Mouse (Mus musculus) right cerebral cortex, postnatal 25 days (tissue): ENCODE measurements at regions not wholly inside any gene's neighbourhood (a gene's known extent, or its start where the extent isn't known, plus 50 kb on each side); places are given as distances from the start of the nearest gene placed in this dataset.
A peak's percentile ranks its signal among the peaks of the same experiment; 100 is the strongest.
"Not testable (repeated sequence)": the region's sequence is repeated elsewhere in the genome, so short reads cannot be mapped to it uniquely, and the experiment has no call there.

Experiments used
- DNase-seq: peaks from one replicate; pipeline ENCODE4 v3.0.0; 2022

DNA sequence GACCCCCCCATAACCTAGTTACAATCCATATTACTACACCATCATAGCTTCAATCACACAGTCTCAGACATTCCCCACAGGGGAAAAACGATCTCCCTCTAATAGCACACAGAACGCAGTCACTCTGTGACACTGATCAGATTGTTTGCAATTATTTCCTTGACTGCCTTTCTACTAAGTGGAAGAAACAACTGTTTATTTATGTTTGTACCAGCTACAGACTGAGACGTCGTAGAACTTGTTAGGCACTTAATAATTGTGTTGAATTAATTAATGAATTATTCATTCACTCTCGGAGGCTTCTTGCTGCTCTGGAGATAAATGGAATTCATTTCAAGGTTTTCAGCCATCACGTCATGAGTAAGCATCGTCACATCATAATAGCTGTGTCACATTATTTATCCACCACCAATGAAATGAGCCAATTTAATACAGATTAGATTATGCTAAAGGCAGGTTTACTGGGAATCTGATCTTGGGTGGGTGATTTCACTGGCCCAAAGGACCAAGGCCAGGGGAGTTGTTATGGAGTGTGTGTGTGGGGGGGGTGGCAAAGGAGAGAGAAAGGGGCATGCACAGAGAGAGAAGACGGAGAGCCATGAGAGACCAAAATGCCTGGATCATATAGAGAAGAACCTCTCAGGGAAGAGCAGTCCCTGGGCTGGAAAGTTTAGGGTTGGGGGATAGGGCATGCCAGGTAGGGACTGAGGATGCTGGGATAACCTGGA lies 355.7 kb upstream of the Zwint start:
- DNase-seq, result no peak

DNA sequence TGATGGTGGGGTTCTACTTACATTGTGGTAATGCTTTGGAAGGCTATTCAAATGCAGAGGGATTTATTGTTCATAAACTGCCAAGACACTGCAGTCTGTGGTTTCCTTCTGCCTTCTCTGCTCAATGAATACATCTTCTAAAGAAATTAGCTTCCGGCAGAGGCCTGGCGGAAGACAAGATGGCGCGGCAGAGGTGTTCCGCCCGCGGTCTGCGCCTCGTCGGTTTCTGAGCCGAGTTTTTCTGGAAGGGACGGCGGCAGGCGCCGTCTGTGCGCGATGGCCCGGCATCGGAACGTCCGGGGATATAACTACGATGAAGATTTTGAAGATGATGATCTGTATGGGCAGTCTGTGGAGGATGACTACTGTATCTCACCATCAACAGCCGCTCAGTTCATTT lies 345.6 kb upstream of the Zwint start:
- DNase-seq, result not testable (repeated sequence)

DNA sequence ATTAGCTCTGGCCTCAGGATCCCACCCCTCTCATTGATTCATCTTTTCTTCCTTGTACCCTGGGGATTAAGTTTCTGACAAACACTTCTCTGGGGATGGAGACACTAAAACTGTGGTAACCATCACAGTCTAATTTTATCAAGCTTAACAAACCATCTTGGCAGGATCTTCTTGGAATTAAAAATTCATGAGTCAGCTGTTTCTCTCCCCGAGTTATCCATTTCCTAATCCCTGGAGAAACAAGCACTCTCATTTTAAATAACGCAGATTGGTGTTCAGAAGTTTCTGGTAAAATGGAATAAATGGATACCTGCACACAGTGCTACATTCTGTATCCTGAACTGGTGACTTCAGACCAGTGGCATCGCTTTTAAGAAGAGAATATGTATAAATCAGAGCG lies 336.3 kb upstream of the Zwint start:
- no peak for DNase-seq

DNA sequence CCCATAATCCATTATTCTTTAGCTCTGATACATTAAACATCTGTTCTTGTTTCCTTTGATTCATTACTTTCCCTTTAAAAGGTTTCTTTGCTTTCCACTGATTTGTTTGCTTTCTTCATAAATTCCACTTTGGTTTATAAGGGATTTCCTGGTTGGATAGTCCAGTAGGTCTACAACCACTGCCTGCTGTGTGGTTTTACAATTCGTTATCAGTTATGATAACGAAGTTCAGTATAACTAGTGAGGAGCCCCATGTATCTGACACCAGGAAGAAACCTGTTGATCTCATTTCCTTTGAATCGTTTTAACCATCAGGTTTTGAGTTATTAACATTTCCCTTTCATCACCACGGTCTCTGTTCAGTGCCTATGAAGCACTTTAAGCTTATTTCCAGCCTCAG lies 334.3 kb upstream of the Zwint start:
- DNase-seq, result no peak

DNA sequence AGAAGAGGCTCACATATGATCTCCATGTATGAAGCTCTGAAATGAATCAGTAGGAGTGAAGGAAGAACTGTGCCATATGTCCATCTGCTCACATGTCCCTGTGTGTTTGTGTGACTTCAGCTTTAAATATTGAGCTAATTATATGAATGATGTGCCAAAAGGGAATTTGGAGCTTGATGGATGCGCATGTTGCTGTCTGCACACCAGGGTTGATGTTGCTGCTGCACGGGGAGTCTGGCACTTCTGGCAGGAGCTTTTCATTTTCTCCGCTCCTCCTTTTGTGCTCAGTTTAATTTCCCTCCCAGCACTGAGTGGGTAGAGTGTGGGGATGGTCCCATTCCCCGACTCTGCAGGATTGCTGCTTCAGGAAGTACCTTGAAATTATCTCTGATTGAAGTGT lies 328.0 kb upstream of the Zwint start:
- DNase-seq, result no peak

DNA sequence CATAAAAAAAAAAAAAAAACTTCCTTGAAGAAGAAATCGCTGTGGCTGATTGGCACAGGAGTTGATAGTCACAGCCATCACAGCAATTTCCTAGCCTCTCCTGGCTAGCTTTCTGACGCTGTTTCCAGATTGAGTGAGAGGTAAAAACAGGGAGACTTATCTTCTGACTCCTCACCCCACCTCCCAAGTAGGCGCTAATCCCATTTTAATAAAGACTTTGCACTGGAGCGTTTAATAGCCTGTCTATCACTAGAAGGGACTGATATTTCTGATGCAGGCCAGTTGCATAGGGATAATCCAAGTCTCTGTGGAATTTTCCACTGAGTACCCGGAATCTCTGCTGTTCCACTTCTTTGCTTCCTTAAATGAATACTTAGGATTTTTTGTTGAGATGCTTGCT lies 307.4 kb upstream of the Zwint start:
- no peak for DNase-seq

DNA sequence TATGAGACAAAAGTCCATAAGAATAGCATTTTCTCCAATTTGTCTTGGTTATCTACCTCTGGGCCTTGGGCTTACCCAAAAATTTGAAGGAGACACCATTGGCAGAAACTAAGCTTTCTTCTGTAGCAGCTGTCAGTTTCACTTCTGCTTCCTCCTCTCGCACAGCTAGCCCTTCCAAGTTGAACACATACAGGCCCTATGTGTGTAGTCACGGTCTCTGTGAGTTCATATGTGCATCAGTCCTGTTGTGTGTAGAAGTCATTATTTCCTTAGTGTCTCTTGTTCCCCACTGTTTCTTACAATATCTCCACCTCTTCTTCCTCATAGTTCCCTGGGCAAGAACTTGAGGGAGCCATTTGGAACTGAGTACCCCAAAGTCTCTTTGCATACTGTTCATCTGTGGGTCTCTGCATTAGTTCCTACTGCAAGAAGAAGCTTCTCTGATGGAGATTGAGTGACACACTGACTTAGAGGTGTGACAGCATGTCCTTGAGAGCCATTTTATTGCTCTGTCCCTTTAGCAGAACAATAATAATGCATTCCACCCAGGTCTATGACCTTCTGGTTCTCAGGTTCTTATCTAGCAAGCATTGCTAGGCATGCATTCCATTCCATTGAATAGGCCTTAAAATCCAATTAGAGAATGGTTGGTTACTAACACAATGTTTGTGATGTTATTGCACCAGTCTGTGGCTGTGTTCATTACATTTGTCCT lies 306.5 kb upstream of the Zwint start:
- no peak for DNase-seq

DNA sequence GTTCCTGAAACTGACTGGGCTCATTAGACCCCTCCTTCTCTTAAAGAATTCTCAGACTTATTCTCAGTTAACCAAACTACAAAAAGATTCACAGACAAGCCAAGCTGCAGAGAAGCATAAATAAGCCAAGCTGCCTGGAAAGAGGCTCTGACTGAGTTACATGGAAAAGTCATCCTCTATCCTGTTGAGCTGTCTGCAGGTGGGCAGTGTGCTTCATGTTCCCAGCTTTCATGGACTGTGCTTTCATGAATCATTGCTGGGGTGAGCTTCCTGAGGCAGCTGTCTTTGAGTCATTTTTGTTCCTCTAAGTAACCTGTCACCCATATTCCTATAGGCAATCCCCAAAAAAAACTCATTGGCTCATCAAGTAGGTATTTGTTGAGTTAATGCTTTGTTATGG lies 301.8 kb upstream of the Zwint start:
- no peak for DNase-seq

DNA sequence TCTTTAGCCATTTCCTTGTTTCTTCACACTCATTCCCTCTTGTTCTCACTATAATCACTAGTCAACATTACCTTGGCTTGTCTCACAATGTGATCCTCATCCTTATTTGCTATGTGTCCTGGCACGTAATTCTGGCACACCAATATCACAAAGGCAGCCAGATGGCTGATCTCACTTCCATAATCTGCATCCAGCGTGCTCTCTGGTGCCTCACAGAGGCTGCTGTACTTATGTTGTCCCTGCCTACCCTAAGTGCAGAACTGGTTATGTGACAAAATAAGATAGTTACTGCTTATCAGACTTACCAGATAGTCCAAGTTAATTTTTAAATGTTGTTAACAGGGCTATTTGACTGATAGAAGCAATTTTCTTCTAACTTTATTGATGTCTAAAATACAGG lies 301.1 kb upstream of the Zwint start:
- no peak for DNase-seq

DNA sequence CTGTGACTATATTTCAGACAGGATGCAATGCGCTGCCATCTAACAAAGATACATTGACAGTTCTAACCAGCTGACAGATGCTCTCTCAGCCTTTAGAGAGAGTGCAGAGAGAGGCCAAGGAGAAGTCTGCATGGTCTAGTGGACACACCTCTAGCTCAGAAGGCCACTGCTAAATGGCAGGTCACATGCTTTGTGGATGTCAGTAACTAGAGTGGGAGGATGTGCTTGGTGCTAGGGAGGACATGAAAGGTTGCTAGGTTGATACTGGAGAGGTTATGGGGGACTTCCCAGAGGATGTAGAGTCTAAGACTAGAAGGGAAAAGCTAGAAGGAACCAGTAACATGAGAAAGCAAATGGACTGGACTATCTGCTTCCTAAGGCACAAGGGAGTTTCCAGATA lies 271.3 kb upstream of the Zwint start:
- DNase-seq, result no peak

DNA sequence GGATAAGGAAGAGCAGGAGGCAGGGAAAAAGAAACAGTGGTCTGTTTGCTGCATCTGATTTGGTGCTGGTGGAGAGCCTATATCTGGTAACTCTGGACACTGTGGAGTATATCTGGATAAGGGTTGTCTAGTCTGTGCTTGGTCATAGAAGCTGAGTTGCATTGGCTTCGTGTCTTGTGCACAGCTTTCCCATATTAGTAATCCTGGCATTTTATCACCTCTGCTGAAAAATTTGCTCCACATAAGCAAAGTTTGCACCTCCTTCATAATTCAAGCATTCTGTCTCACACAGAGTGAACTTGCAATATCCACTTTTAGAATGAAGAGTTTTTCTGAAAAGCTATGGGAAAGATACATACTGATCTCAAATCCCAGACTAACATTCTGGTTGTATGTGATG lies 269.8 kb upstream of the Zwint start:
- DNase-seq, result no peak

DNA sequence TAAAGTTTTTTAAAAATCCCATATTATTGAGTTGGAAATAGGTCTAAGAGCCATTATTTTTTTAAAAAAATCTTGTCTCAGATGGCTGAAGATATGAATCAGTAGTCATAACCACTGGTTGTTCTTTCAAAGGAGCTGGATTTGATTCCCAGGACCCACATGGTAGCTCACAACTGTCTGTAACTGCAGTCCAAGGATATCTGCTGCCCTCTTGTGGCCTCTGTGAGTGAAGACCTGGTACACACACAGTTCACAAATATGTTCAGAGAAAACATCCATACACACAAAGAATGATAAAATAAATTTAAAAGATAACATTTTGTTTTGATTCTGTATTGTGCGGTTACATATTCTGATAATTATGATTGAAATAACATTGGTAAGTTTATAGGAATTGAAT lies 263.2 kb upstream of the Zwint start:
- no peak for DNase-seq

DNA sequence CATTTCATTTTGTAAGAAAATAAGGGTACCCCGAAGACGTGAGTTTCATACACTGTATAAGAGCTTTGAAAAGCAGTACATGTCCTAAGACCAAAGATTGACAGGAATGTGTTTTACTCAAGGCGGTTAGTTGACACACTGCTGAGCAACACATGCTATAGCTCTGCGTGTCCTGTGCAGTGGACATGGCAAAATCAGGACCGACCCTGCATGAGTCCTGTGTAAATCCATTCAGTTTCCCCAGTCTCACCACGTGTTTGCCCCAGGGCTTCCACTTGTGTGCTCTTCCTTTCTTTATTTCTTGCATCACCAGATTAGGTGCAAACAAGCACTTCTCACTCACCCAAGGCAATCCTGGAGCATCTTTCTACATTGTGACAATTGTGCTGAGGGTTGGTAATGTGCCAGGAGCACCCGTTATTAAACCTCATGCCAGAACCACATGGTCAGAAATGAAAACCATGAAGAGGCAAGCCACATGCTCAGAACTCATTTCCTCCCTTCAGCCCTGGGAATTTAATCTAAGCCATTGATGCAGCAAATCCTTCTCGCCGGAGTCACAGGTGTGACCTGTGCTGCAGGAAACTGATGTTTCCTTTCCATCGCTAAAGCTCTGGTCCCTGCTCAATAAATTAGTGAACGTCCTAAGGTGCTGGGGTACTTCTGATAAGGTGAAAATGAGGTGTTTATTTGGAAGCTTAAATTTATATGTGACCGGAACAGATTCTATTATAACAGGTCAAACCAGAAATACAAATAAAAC lies 261.2 kb upstream of the Zwint start:
- no peak for DNase-seq

DNA sequence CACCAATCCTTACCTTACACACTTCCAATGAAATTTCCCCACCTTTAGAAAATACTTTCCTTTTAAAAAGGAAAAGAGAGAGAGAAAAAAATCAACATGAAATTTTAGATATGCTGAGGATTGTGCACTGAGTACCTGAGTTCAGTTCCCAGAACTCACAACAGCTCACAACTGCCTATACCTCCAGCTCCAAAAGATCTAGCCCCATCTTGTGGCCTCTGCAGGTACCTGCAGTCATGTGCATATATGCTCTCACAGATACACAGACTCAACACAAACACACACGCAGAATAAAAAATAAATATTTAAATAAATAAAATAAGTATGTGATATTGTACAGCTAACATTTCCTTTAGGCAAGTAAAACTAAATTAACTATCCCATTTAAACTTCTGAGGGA lies 260.3 kb upstream of the Zwint start:
- DNase-seq, result no peak

DNA sequence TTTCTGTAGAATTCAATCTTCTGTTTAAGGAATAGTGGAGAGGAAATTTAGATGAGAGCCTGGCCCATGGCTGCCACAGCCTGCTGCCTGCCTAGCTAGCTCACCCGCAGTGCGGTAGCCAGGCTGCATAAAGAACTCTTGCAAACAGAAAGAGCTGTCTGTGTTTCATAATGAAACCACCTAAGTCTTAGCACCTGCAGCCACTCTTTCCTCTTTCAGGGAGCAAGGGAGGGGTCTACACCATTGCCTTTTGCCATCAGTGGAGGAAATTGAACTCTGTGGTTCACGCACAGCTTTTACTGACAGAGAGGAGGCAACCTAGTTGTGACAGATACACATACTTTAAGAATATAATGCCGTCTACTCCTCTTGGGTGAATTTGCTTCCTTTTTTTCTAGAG lies 251.4 kb upstream of the Zwint start:
- no peak for DNase-seq

DNA sequence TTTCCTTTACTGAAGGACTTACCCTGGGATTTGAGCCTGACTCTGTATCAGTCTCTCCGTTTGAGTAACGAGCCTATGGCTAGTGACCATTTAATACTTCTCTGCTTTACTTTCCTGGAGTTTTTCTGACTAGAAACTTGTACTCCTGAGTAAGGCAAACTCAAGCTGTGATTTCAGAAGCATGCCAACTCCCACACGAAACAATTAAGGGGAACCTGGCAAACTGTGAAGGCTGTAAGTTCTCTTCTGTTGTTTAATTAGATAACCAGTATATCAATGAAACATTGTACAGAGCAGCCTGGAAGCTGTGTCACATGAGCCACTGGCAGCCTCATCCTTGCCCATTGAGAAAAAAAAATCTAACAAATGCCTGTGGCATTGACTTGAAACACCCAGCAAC lies 244.3 kb upstream of the Zwint start:
- DNase-seq, result peak; percentile 9

DNA sequence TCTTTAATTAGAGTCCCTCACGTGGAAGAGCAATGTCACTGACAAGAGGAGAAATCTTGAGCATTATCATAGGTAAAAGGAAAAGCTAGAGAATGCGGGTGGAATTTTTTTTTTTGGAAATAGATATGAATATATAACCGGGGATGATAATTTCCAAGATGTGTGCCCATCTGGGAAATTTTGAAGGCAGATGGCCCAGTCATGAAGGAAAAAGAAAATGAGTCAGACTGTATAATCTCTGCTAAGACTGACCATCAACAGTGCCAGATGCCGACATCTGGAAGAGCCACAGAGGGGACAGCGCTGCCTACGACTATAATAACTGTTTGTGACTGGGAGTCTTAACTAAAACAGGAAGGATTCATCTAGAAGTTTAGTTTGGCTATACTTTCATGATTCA lies 243.0 kb upstream of the Zwint start:
- DNase-seq, result peak; percentile 6

DNA sequence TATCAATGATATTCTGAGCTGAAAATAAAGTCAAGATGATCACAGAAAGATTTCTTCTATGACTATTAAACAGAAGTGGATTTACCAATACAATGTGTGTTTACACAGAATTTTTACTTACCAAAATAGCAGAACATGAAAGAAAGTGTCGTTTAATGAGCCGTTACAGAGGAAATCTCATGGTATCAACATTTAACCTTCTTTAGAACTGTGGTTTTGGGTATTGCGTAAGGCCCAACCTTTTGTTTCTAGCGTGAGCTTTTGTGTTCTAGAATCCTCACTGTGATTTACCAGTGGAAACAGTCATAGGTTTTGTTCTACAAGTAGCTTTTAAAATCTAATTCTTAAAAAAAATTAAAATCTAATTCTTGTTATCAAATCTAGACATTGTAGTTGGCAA lies 200.0 kb upstream of the Zwint start:
- no peak for DNase-seq

DNA sequence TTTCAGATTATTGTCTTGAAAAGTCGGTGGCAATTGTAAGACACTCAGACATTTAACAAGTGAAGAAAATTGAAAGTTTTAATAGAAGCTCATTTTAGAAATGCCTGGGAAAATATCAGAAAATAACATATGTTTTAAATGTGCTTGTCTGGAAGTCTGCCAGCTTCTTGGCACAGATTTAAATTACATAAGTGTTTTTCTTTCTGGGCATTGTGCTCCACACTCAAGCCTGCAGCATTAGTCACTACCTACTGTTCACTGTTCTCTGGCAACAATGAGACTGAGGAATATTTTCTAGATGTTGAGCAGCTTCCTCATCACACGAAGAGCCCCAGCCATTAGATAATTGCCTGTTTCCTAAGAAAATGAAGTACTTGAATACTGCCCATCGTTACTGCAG lies 170.3 kb upstream of the Zwint start:
- peak; percentile 27 for DNase-seq

DNA sequence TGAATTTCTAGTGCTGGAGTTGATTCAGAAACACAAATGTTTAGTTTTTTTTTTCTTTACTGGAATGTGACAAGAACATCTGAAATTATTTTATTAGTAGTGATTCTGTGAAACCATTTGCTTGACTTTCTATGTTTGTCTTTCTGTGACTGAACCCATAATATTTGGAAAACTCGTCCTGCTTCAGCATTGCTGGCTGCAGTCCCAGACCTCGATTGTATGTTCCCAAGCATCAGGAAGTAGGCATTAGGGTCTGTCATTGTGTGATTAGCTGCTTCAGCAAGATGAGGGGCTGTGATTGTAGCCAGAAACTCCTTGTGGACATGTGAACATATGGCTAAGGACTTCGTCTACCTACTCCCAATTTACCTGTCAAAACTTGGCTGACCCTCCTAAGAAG lies 122.2 kb upstream of the Zwint start:
- no peak for DNase-seq

DNA sequence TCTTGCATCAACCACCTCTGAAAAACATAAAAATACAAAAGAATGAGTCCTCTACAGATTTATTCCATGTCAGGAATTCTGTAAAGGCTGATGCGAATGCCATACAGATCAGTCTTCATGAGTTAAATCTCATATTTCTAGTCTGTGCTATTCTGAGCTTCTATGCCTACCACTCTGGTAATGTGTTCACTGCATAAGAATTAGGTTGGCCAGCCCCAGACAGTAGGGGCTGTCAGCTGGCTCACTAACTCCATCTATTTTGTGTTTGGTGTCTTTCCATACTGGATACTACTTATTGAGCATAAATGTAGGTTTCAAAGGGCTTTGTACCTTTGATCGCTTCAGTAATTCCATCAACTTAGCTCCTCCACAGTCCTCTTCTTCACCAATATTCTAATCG lies 121.2 kb upstream of the Zwint start:
- DNase-seq, result no peak

DNA sequence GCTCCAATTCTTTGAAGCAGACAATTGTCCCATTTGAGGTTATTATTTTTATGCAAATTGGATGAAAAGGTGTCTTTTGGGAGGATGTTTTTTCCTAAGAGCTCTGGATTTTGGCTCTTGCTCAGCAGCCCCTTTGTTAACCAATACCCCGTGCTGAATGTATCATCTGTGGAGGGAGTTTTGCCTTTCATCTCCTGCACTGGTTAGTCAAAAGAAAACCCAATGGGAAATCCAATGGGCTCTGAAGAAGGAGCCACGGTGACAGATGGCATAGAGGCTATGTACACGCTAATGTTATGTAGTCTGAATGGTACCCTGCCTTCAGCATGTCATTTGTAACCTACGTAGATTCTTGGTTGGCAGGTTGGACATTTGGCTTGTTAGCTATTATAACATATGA lies 120.8 kb upstream of the Zwint start:
- DNase-seq, result no peak

DNA sequence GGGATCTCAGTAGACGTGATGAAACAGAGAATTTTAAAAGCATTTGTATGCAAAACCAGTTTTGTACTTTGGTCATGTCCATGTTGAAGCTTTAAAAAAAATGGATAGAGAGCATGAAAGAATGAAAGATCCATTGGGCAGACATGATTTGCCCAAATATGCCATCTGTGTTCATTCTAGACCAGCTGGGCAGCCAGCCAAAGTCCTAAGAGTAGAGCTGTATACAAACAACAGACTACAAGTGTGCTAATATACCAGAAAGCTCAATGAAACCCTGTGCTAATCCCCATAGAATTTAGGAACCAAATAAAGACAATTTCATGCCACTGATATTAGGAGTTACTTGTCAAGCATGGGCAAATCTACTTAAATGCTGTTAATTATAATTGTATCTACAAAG lies 105.1 kb upstream of the Zwint start:
- DNase-seq, result no peak

DNA sequence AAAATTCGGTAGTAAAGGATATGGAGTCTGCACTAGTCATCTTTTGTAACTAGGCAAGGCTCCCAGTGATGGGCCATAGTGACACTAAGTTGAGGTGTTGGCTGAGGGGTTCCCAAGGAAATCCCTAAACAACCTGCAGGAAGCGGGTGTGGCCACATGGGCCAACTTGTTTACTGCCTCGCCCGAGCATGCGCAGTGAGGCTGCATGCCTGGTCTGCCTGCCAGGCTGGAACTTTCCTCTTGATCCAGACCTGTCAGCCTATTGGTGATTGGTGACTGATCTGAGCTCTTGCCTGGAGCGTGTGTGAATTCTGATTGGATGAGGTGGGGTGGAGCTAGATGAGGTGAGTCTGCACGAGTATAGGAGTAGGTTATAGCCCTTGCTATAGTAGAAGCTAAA lies 103.1 kb upstream of the Zwint start:
- DNase-seq, result no peak
